Mouse (Mus musculus) T-helper 17 cell (primary cell): ENCODE measurements around the gene Luc7l.
"Not testable (repeated sequence)": the region's sequence is repeated elsewhere in the genome, so short reads cannot be mapped to it uniquely, and the experiment has no call there.

Experiments
- in situ Hi-C, 2 experiments: fragments of 300-600 bp; cut with MboI, MseI; formaldehyde crosslinking; loops; 1 replicate in 1 of 2; 2 replicates in 1 of 2; pipeline ENCODE4 v1.15.1; 2025; ENCODE audit warnings: high pct_unique_total_duplicates in 2 of 2

The Luc7l gene

GRCm38 (mm10) chr17:26253399-26253798, 703 bp downstream of the Luc7l start:
- in situ Hi-C loops: no loop called here

GRCm38 (mm10) chr17:26255313-26255712, 2.6 kb downstream of the Luc7l start:
- in situ Hi-C loops: no loop called here

- in situ Hi-C loops: no loop called here
These were observed 9.1 kb downstream of the Luc7l start for GRCm38 (mm10) chr17:26261826-26262225.

GRCm38 (mm10) chr17:26262384-26262783, 9.7 kb downstream of the Luc7l start:
- in situ Hi-C loops: no loop called here

GRCm38 (mm10) chr17:26268851-26269250, 16.2 kb downstream of the Luc7l start:
- in situ Hi-C loops: no loop called here

- in situ Hi-C loops: not testable (repeated sequence)
These were observed 16.9 kb downstream of the Luc7l start for GRCm38 (mm10) chr17:26269577-26269976.

GRCm38 (mm10) chr17:26272586-26272985, 19.9 kb downstream of the Luc7l start:
- in situ Hi-C loops: no loop called here

GRCm38 (mm10) chr17:26275933-26276332, 23.2 kb downstream of the Luc7l start:
- in situ Hi-C loops: no loop called here

GRCm38 (mm10) chr17:26276711-26277110, 24.0 kb downstream of the Luc7l start:
- in situ Hi-C loops: no loop called here

GRCm38 (mm10) chr17:26286199-26286955, 33.7 kb downstream of the Luc7l start:
- in situ Hi-C loops: no loop called here

- in situ Hi-C loops: no loop called here
These were observed 36.8 kb downstream of the Luc7l start for GRCm38 (mm10) chr17:26289475-26289874.

GRCm38 (mm10) chr17:26298318-26298717, 45.6 kb downstream of the Luc7l start:
- in situ Hi-C loops: not testable (repeated sequence)

GRCm38 (mm10) chr17:26314291-26314690, 61.6 kb downstream of the Luc7l start:
- in situ Hi-C loops: loop anchor here in 1 of 2 experiments (5.0 kb wide), 1 partner anchor 63 kb away; no protein-coding TSS in a partner anchor

- in situ Hi-C loops: no loop called here
These were observed 62.8 kb downstream of the Luc7l start for GRCm38 (mm10) chr17:26315474-26315873.

- in situ Hi-C loops: no loop called here
These were observed 65.7 kb downstream of the Luc7l start for GRCm38 (mm10) chr17:26318441-26318840.
